Mouse (Mus musculus) forebrain, embryonic 15.5 days (tissue): ENCODE measurements around the gene Cuta. TPM values are rescaled to one million over a fixed set of nuclear protein-coding genes. Genes with fewer than 3 reads are reported as not detected.
A peak's percentile ranks its signal among the peaks of the same experiment; 100 is the strongest.
"Not testable (repeated sequence)": the region's sequence is repeated elsewhere in the genome, so short reads cannot be mapped to it uniquely, and the experiment has no call there.

Experiments used
- ATAC-seq: fragments of 200-750 bp; cut with Nextera tagmentation; replicated peaks from 2 replicates; pipeline ENCODE4 v1.8.0; 2017; ENCODE audit warnings: mild to moderate bottlenecking, moderate TSS enrichment, moderate library complexity
- H3K27ac ChIP-seq: fragments of 300-500 bp; sonication (generic); replicated peaks from 2 replicates; pipeline ENCODE4 v1.5.1; 2015; ENCODE audit warnings: mild to moderate bottlenecking, inconsistent platforms
- H3K27me3 ChIP-seq: fragments of 300-500 bp; sonication (generic); 2 replicates; pipeline ENCODE4 v1.6.1; 2015; ENCODE audit warnings: inconsistent platforms
- H3K36me3 ChIP-seq: fragments of 300-500 bp; sonication (generic); 2 replicates; pipeline ENCODE4 v1.6.1; 2015; ENCODE audit warnings: mild to moderate bottlenecking, inconsistent platforms
- H3K4me1 ChIP-seq: fragments of 300-500 bp; sonication (generic); 2 replicates; pipeline ENCODE4 v1.6.1; 2015; ENCODE audit warnings: inconsistent platforms
- H3K4me2 ChIP-seq: fragments of 300-500 bp; sonication (generic); replicated peaks from 2 replicates; pipeline ENCODE4 v1.6.1; 2015; ENCODE audit warnings: mild to moderate bottlenecking, inconsistent platforms
- H3K4me3 ChIP-seq: fragments of 300-500 bp; sonication (generic); 2 replicates; pipeline ENCODE4 v1.5.1; 2015; ENCODE audit warnings: mild to moderate bottlenecking, inconsistent platforms
- H3K9ac ChIP-seq: fragments of 300-500 bp; sonication (generic); replicated peaks from 2 replicates; pipeline ENCODE4 v1.6.1; 2015; ENCODE audit warnings: mild to moderate bottlenecking, inconsistent platforms
- H3K9me3 ChIP-seq: fragments of 300-500 bp; sonication (generic); 2 replicates; pipeline ENCODE4 v1.6.1; 2016; ENCODE audit warnings: inconsistent platforms
- whole genome bisulfite sequencing: fragments of 180-500 bp; shearing (Covaris S2); methylation state at CpG from one replicate; pipeline ENCODE4 v1.1.7; 2015; ENCODE audit warnings: mixed read lengths; 5-methylcytosine and 5-hydroxymethylcytosine counted together
- polyA plus RNA-seq: library from polyadenylated mRNA; unstranded; fragments of >200 nt; fragmentation: Nextera tagmentation; extraction: Ambion mirVana; gene quantifications from 2 replicates; pipeline ENCODE4 v1.2.1, GENCODE M21; 2015

The Cuta gene
- polyA plus RNA-seq, 1 experiment from 2014 or later = 144 TPM

GRCm38 (mm10) chr17:26931795-26932194 is 7.6 kb downstream of the Cuta start:
- not testable (repeated sequence) for H3K4me3 ChIP-seq, H3K9me3 ChIP-seq, H3K4me2 ChIP-seq, H3K27ac ChIP-seq, H3K9ac ChIP-seq, H3K27me3 ChIP-seq, ATAC-seq
- Histone ChIP-seq H3K4me1 (peaks cover 17% of the 10 kb centered on the region), H3K36me3 (peaks cover 17% of the 10 kb centered on the region)
- 68% methylated on average over 7 of the region's 7 CpGs for WGBS

GRCm38 (mm10) chr17:26925414-26925813 is 14.0 kb downstream of the Cuta start:
- H3K9ac ChIP-seq, H3K4me3 ChIP-seq, H3K4me1 ChIP-seq, H3K27me3 ChIP-seq, H3K27ac ChIP-seq, H3K4me2 ChIP-seq, H3K9me3 ChIP-seq, H3K36me3 ChIP-seq, ATAC-seq: not testable (repeated sequence)
- WGBS = 95% methylated on average over 9 of the region's 9 CpGs

- not testable (repeated sequence) for H3K27ac ChIP-seq, H3K4me3 ChIP-seq, H3K27me3 ChIP-seq, H3K9ac ChIP-seq, ATAC-seq, H3K36me3 ChIP-seq, H3K4me2 ChIP-seq, H3K9me3 ChIP-seq
- WGBS = 85% methylated on average over 6 of the region's 6 CpGs
- peaks cover 14% of the 10 kb centered on the region for H3K4me1 ChIP-seq
Observed at GRCm38 (mm10) chr17:26922368-26922767, 17.0 kb downstream of the Cuta start.

- not testable (repeated sequence) for H3K9ac ChIP-seq, H3K36me3 ChIP-seq, H3K4me3 ChIP-seq, ATAC-seq, H3K27ac ChIP-seq, H3K9me3 ChIP-seq, H3K4me2 ChIP-seq, H3K27me3 ChIP-seq
- 80% methylated on average over 2 of the region's 2 CpGs for WGBS
- peaks cover 16% of the 10 kb centered on the region for H3K4me1 ChIP-seq
Observed at GRCm38 (mm10) chr17:26919516-26919915, 19.9 kb downstream of the Cuta start.

- Histone ChIP-seq H3K36me3 (no peaks in the 10 kb centered on the region), H3K4me3 (peak overlapping the region; percentile 71)
Observed at GRCm38 (mm10) chr17:26918343-26918742, 21.0 kb downstream of the Cuta start.

GRCm38 (mm10) chr17:26917560-26917959 is 21.8 kb downstream of the Cuta start:
- H3K36me3 ChIP-seq, ATAC-seq, H3K9me3 ChIP-seq, H3K27me3 ChIP-seq, H3K27ac ChIP-seq: not testable (repeated sequence)
- 4% methylated on average over 12 of the region's 12 CpGs for WGBS
- H3K4me2 ChIP-seq = peak overlapping the region; percentile 82
- H3K4me3 ChIP-seq = peak overlapping the region; percentile 71
- H3K9ac ChIP-seq = peak overlapping the region; percentile 56
- peaks cover 16% of the 10 kb centered on the region for H3K4me1 ChIP-seq

More at GRCm38 (mm10) chr17:26918343-26918742, 21.0 kb downstream of the Cuta start:
- Histone ChIP-seq H3K9me3 (no peaks in the 10 kb centered on the region), H3K4me1 (peaks cover 16% of the 10 kb centered on the region), H3K4me2 (peak overlapping the region; percentile 82), H3K27ac (no peak overlapping the region), H3K9ac (no peak overlapping the region; the same call in 1 of the 2 replicates), H3K27me3 (no peaks in the 10 kb centered on the region)
- ATAC-seq = no peak
- 72% methylated on average over 2 of the region's 2 CpGs for whole genome bisulfite sequencing

GRCm38 (mm10) chr17:26916711-26917482 is 22.5 kb downstream of the Cuta start, which contains the start of gene Kifc5b:
Kifc5b (plus strand) TSS chr17:26917091.
- Histone ChIP-seq H3K27me3 (no peaks in the 10 kb centered on the region), H3K4me3 (peak within 1 kb of the TSS; percentile 71), H3K9ac (peak within 1 kb of the TSS; percentile 56), H3K9me3 (no peaks in the 10 kb centered on the region), H3K36me3 (no peaks in the 10 kb centered on the region), H3K4me1 (peaks cover 16% of the 10 kb centered on the region), H3K27ac (peak within 1 kb of the TSS; percentile 36), H3K4me2 (peak within 1 kb of the TSS; percentile 82)
- ATAC-seq = peak; percentile 99
- WGBS = under 1% methylated on average over 68 of the region's 72 CpGs

- Histone ChIP-seq H3K4me2 (no peak overlapping the region), H3K4me3 (no peak overlapping the region), H3K27me3 (no peaks in the 10 kb centered on the region), H3K9ac (no peak overlapping the region), H3K4me1 (peaks cover 16% of the 10 kb centered on the region), H3K36me3 (no peaks in the 10 kb centered on the region), H3K9me3 (no peaks in the 10 kb centered on the region), H3K27ac (no peak overlapping the region)
- no peak for ATAC-seq
- WGBS = 35% methylated on average over 1 of the region's 1 CpGs
Observed at GRCm38 (mm10) chr17:26915248-26915647, 24.1 kb downstream of the Cuta start.

- not testable (repeated sequence) for H3K4me1 ChIP-seq, H3K9ac ChIP-seq, H3K27ac ChIP-seq, H3K4me3 ChIP-seq, H3K36me3 ChIP-seq, H3K4me2 ChIP-seq, H3K9me3 ChIP-seq, H3K27me3 ChIP-seq, ATAC-seq
- WGBS = 62% methylated on average over 15 of the region's 15 CpGs
Observed at GRCm38 (mm10) chr17:26907506-26907905, 31.9 kb downstream of the Cuta start.

GRCm38 (mm10) chr17:26904320-26904719 is 35.0 kb downstream of the Cuta start:
- no peak overlapping the region for H3K9ac ChIP-seq
- no peaks in the 10 kb centered on the region for H3K9me3 ChIP-seq
- H3K36me3 ChIP-seq = no peaks in the 10 kb centered on the region
- H3K27me3 ChIP-seq = no peaks in the 10 kb centered on the region
- no peak overlapping the region for H3K27ac ChIP-seq
- ATAC-seq = no peak
- no peak overlapping the region for H3K4me2 ChIP-seq
- WGBS = 58% methylated on average over 5 of the region's 5 CpGs
- H3K4me3 ChIP-seq = no peak overlapping the region
- H3K4me1 ChIP-seq = peaks cover 2% of the 10 kb centered on the region; the same call in 1 of the 2 replicates

GRCm38 (mm10) chr17:26900916-26901315 is 38.5 kb downstream of the Cuta start:
- H3K4me1 ChIP-seq = no peaks in the 10 kb centered on the region
- no peak for ATAC-seq
- WGBS = 80% methylated on average over 6 of the region's 6 CpGs

GRCm38 (mm10) chr17:26895578-26895977 is 43.8 kb downstream of the Cuta start:
- ATAC-seq = no peak
- Histone ChIP-seq H3K9me3 (no peaks in the 10 kb centered on the region), H3K36me3 (no peaks in the 10 kb centered on the region), H3K27ac (no peak overlapping the region), H3K27me3 (no peaks in the 10 kb centered on the region), H3K4me1 (peaks cover 25% of the 10 kb centered on the region), H3K9ac (no peak overlapping the region), H3K4me3 (no peak overlapping the region), H3K4me2 (no peak overlapping the region)
- WGBS = 13% methylated on average over 10 of the region's 10 CpGs

More at GRCm38 (mm10) chr17:26900916-26901315, 38.5 kb downstream of the Cuta start:
- H3K27ac ChIP-seq = no peak overlapping the region
- H3K27me3 ChIP-seq = no peaks in the 10 kb centered on the region
- H3K9me3 ChIP-seq = no peaks in the 10 kb centered on the region
- no peak overlapping the region for H3K4me2 ChIP-seq
- no peaks in the 10 kb centered on the region for H3K36me3 ChIP-seq
- H3K4me3 ChIP-seq = no peak overlapping the region
- no peak overlapping the region for H3K9ac ChIP-seq

- no peaks in the 10 kb centered on the region for H3K36me3 ChIP-seq
- no peak overlapping the region for H3K4me2 ChIP-seq
- H3K9me3 ChIP-seq = no peaks in the 10 kb centered on the region
- no peak overlapping the region for H3K9ac ChIP-seq
- 70% methylated on average over 6 of the region's 6 CpGs for WGBS
- no peak overlapping the region for H3K27ac ChIP-seq
- no peak overlapping the region for H3K4me3 ChIP-seq
- ATAC-seq = no peak
- H3K27me3 ChIP-seq = no peaks in the 10 kb centered on the region
- H3K4me1 ChIP-seq = peaks cover 25% of the 10 kb centered on the region
Observed at GRCm38 (mm10) chr17:26894342-26894741, 45.0 kb downstream of the Cuta start.
